Mouse (Mus musculus) WW6 (cell line): ENCODE results near the gene Lhfpl5.

Experiments
- DNase-seq: peaks from one replicate; pipeline ENCODE4 v3.0.0-alpha.2; 2013; ENCODE audit warnings: low read depth, low spot score

Lhfpl5 gene

GRCm38 (mm10) chr17:28626937-28627336, 51.5 kb downstream of the Lhfpl5 start:
- DNase-seq = no peak

GRCm38 (mm10) chr17:28628248-28629124, 53.0 kb downstream of the Lhfpl5 start:
- no peak for DNase-seq

- no peak for DNase-seq
Measured at GRCm38 (mm10) chr17:28629125-28629524, 53.7 kb downstream of the Lhfpl5 start.
